Mouse (Mus musculus) intestine, embryonic 14.5 days (tissue): ENCODE measurements around the gene Tcf3. TPM values are rescaled to one million over a fixed set of nuclear protein-coding genes. Genes with fewer than 3 reads are reported as not detected.

Experiments used
- ATAC-seq: fragments of 200-750 bp; cut with Nextera tagmentation; replicated peaks from 2 replicates; pipeline ENCODE4 v1.8.0; 2017; ENCODE audit warnings: low read depth, moderate number of reproducible peaks, moderate TSS enrichment, moderate library complexity; ENCODE audit not compliant: low FRiP score, low TSS enrichment
- DNase-seq: peaks from one replicate; pipeline ENCODE4 v3.0.0-alpha.2; 2018; ENCODE audit warnings: low spot score
- H3K27ac ChIP-seq: fragments of 300-500 bp; sonication (generic); 2 replicates; pipeline ENCODE4 v1.5.1; 2014; ENCODE audit warnings: low read depth, mild to moderate bottlenecking, control low read depth
- H3K27me3 ChIP-seq: fragments of 300-500 bp; sonication (generic); replicated peaks from 2 replicates; pipeline ENCODE4 v1.6.1; 2014; ENCODE audit warnings: low read length, control low read depth; ENCODE audit not compliant: control insufficient read depth, insufficient read depth
- H3K36me3 ChIP-seq: fragments of 300-500 bp; sonication (generic); 2 replicates; pipeline ENCODE4 v1.6.1; 2014; ENCODE audit warnings: low read length, control low read depth; ENCODE audit not compliant: control insufficient read depth, insufficient read depth
- H3K4me1 ChIP-seq: fragments of 300-500 bp; sonication (generic); replicated peaks from 2 replicates; pipeline ENCODE4 v1.6.1; 2014; ENCODE audit warnings: low read length, control low read depth, mixed read lengths; ENCODE audit not compliant: control insufficient read depth, insufficient read depth
- H3K4me2 ChIP-seq: fragments of 300-500 bp; sonication (generic); 2 replicates; pipeline ENCODE4 v1.6.1; 2014; ENCODE audit warnings: low read length
- H3K4me3 ChIP-seq: fragments of 300-500 bp; sonication (generic); 2 replicates; pipeline ENCODE4 v1.5.1; 2014; ENCODE audit warnings: low read depth, low read length, control low read depth, mixed read lengths
- H3K9ac ChIP-seq: fragments of 300-500 bp; sonication (generic); 2 replicates; pipeline ENCODE4 v1.6.1; 2014; ENCODE audit warnings: mild to moderate bottlenecking, low read length
- H3K9me3 ChIP-seq: fragments of 300-500 bp; sonication (generic); 2 replicates; pipeline ENCODE4 v1.6.1; 2016; ENCODE audit warnings: low read length, control low read depth; ENCODE audit not compliant: control insufficient read depth
- WGBS: fragments of 180-500 bp; shearing (Covaris S2); extraction: QIAGEN DNeasy Blood & Tissue Kit; methylation state at CpG from one replicate; pipeline ENCODE4 v1.1.7; 2014; 5-methylcytosine and 5-hydroxymethylcytosine counted together
- microRNA-seq: library from miRNA; unstranded; fragments of <30 nt; microRNA quantifications from one replicate; pipeline ENCODE4, GENCODE M21; 2016
- polyA plus RNA-seq: library from polyadenylated mRNA; unstranded; fragments of >200 nt; fragmentation: Nextera tagmentation; extraction: Ambion mirVana; gene quantifications from 2 replicates; pipeline ENCODE4 v1.2.1, GENCODE M21; 2014

Gene Tcf3
- polyA plus RNA-seq, 1 experiment from 2014 or later, result 114 TPM

- Histone ChIP-seq H3K9me3 (no peaks in the 10 kb centered on the region), H3K36me3 (no peaks in the 10 kb centered on the region), H3K4me1 (peaks cover 4% of the 10 kb centered on the region; the same call in 1 of the 2 replicates), H3K4me3 (peak overlapping the region; percentile 13; the same call in 1 of the 2 replicates), H3K9ac (peak overlapping the region; percentile 22; the same call in 1 of the 2 replicates), H3K27me3 (no peaks in the 10 kb centered on the region), H3K27ac (no peak overlapping the region), H3K4me2 (peak overlapping the region; percentile 38)
- 0 out of 2 replicates have a peak, but pooled peaks have one; percentile 42 for ATAC-seq
- WGBS, result 4% methylated on average over 12 of the region's 12 CpGs
- DNase-seq, result peak; percentile 73
These were observed 62.0 kb downstream of the Tcf3 start for GRCm38 (mm10) chr10:80371411-80371966.

- peaks cover 4% of the 10 kb centered on the region; the same call in 1 of the 2 replicates for H3K4me1 ChIP-seq
- no peaks in the 10 kb centered on the region for H3K27me3 ChIP-seq
- DNase-seq, result no peak
- WGBS, result 78% methylated on average over 21 of the region's 21 CpGs
- no peak overlapping the region for H3K9ac ChIP-seq
- no peaks in the 10 kb centered on the region for H3K36me3 ChIP-seq
- H3K9me3 ChIP-seq, result no peaks in the 10 kb centered on the region
- ATAC-seq, result no peak
- H3K27ac ChIP-seq, result no peak overlapping the region
- no peak overlapping the region for H3K4me3 ChIP-seq
- no peak overlapping the region for H3K4me2 ChIP-seq
These were observed 63.3 kb downstream of the Tcf3 start for GRCm38 (mm10) chr10:80369995-80370747.

- Histone ChIP-seq H3K4me3 (no peak overlapping the region), H3K27me3 (peaks cover 7% of the 10 kb centered on the region; the same call in 1 of the 2 replicates), H3K4me1 (peaks cover 4% of the 10 kb centered on the region; the same call in 1 of the 2 replicates), H3K4me2 (no peak overlapping the region), H3K9ac (no peak overlapping the region), H3K27ac (no peak overlapping the region), H3K36me3 (no peaks in the 10 kb centered on the region), H3K9me3 (no peaks in the 10 kb centered on the region)
- WGBS, result 90% methylated on average over 6 of the region's 6 CpGs
- no peak for ATAC-seq
- no peak for DNase-seq
These were observed 65.1 kb downstream of the Tcf3 start for GRCm38 (mm10) chr10:80368392-80368791.

GRCm38 (mm10) chr10:80367954-80368353, 65.5 kb downstream of the Tcf3 start:
- no peak overlapping the region for H3K27ac ChIP-seq
- no peak overlapping the region for H3K4me3 ChIP-seq
- peaks cover 7% of the 10 kb centered on the region; the same call in 1 of the 2 replicates for H3K27me3 ChIP-seq
- H3K9me3 ChIP-seq, result no peaks in the 10 kb centered on the region
- 57% methylated on average over 5 of the region's 5 CpGs for WGBS
- no peak overlapping the region for H3K9ac ChIP-seq
- H3K36me3 ChIP-seq, result no peaks in the 10 kb centered on the region
- H3K4me1 ChIP-seq, result peaks cover 4% of the 10 kb centered on the region; the same call in 1 of the 2 replicates
- ATAC-seq, result no peak
- no peak for DNase-seq
- no peak overlapping the region for H3K4me2 ChIP-seq

- H3K4me2 ChIP-seq, result no peak overlapping the region
- H3K4me1 ChIP-seq, result no peaks in the 10 kb centered on the region
- H3K36me3 ChIP-seq, result no peaks in the 10 kb centered on the region
- H3K9me3 ChIP-seq, result no peaks in the 10 kb centered on the region
- H3K27me3 ChIP-seq, result peaks cover 7% of the 10 kb centered on the region; the same call in 1 of the 2 replicates
- WGBS, result 67% methylated on average over 6 of the region's 6 CpGs
- no peak overlapping the region for H3K27ac ChIP-seq
- H3K4me3 ChIP-seq, result no peak overlapping the region
- DNase-seq (no peak), ATAC-seq (no peak)
- no peak overlapping the region for H3K9ac ChIP-seq
These were observed 67.7 kb downstream of the Tcf3 start for GRCm38 (mm10) chr10:80365736-80366135.

GRCm38 (mm10) chr10:80363734-80364133, 69.7 kb downstream of the Tcf3 start:
- Histone ChIP-seq H3K4me2 (no peak overlapping the region), H3K27ac (no peak overlapping the region)

More at GRCm38 (mm10) chr10:80363734-80364133, 69.7 kb downstream of the Tcf3 start:
- DNase-seq (no peak), ATAC-seq (no peak)
- peaks cover 14% of the 10 kb centered on the region for H3K27me3 ChIP-seq
- H3K4me1 ChIP-seq, result no peaks in the 10 kb centered on the region
- H3K36me3 ChIP-seq, result no peaks in the 10 kb centered on the region
- no peak overlapping the region for H3K4me3 ChIP-seq
- WGBS, result 49% methylated on average over 6 of the region's 6 CpGs
- no peaks in the 10 kb centered on the region for H3K9me3 ChIP-seq
- H3K9ac ChIP-seq, result no peak overlapping the region

Small RNA genes lying within 50 kb of the gene (microRNA-seq; reads per million reads assigned to microRNA genes)
- gene Gm22721, result not detected

Other genes starting within 250 kb of the Tcf3 start
- 61.3 and 66.5 TPM in 2 replicates for gene Mum1, start 207.2 kb downstream of the Tcf3 start, polyA plus RNA-seq
- gene Ndufs7, start 184.5 kb downstream of the Tcf3 start, polyA plus RNA-seq, result 453 and 498 TPM in 2 replicates
- 34.1 and 61.2 TPM in 2 replicates for gene Gamt, start 172.6 kb downstream of the Tcf3 start, polyA plus RNA-seq
- 42.3 and 45.7 TPM in 2 replicates for gene Dazap1, start 172.2 kb downstream of the Tcf3 start, polyA plus RNA-seq
- 1,236 and 1,315 TPM in 2 replicates for gene Rps15, start 141.2 kb downstream of the Tcf3 start, polyA plus RNA-seq
- gene Apc2, start 137.7 kb downstream of the Tcf3 start, polyA plus RNA-seq, result 7.8 and 9.1 TPM in 2 replicates
- gene 2310011J03Rik, start 113.1 kb downstream of the Tcf3 start, polyA plus RNA-seq, result 43.4 and 45.2 TPM in 2 replicates
- gene Pcsk4, start 104.1 kb downstream of the Tcf3 start, polyA plus RNA-seq, result 6.8 and 7.3 TPM in 2 replicates
- gene Reep6, start 103.7 kb downstream of the Tcf3 start, polyA plus RNA-seq, result 42.4 and 58.1 TPM in 2 replicates
- 8.1 and 8.7 TPM in 2 replicates for gene Adamtsl5, start 85.2 kb downstream of the Tcf3 start, polyA plus RNA-seq
- gene Plk5, start 77.2 kb downstream of the Tcf3 start, polyA plus RNA-seq, result 0.22 and 0.32 TPM in 2 replicates
- 5.3 and 6.7 TPM in 2 replicates for gene Mex3d, start 46.0 kb downstream of the Tcf3 start, polyA plus RNA-seq
- gene Mbd3, start 34.1 kb downstream of the Tcf3 start, polyA plus RNA-seq, result 203 and 206 TPM in 2 replicates
- 941 and 1,108 TPM in 2 replicates for gene Uqcr11, start 26.8 kb downstream of the Tcf3 start, polyA plus RNA-seq
- 0.04 and 0.09 TPM in 2 replicates for gene Onecut3, start 61.2 kb upstream of the Tcf3 start, polyA plus RNA-seq
- 0.18 and 0.32 TPM in 2 replicates for gene Atp8b3, start 105.5 kb upstream of the Tcf3 start, polyA plus RNA-seq
- 28.9 and 31.5 TPM in 2 replicates for gene Rexo1, start 127.9 kb upstream of the Tcf3 start, polyA plus RNA-seq
- gene Klf16, start 143.7 kb upstream of the Tcf3 start, polyA plus RNA-seq, result 9.7 and 12.1 TPM in 2 replicates
- 99.4 and 114 TPM in 2 replicates for gene Abhd17a, start 156.7 kb upstream of the Tcf3 start, polyA plus RNA-seq
- 108 and 111 TPM in 2 replicates for gene Scamp4, start 169.2 kb upstream of the Tcf3 start, polyA plus RNA-seq
- 9.2 and 10.1 TPM in 2 replicates for gene Adat3, start 169.2 kb upstream of the Tcf3 start, polyA plus RNA-seq
- 3.0 and 3.1 TPM in 2 replicates for gene Gm49322, start 172.4 kb upstream of the Tcf3 start, polyA plus RNA-seq
- 66.5 and 116 TPM in 2 replicates for gene Csnk1g2, start 189.2 kb upstream of the Tcf3 start, polyA plus RNA-seq
- 55.8 and 73.1 TPM in 2 replicates for gene Btbd2, start 223.4 kb upstream of the Tcf3 start, polyA plus RNA-seq
- gene Mknk2, start 244.5 kb upstream of the Tcf3 start, polyA plus RNA-seq, result 68.2 and 71.1 TPM in 2 replicates